Mouse (Mus musculus): ENCODE data around the gene Gm3642. TPM values are rescaled to one million over a fixed set of nuclear protein-coding genes. Genes with fewer than 3 reads are reported as not detected.

The Gm3642 gene
- not detected for polyA plus RNA-seq (2014; fragmentation: Illumina TruSeq; extraction: RNeasy Lipid Tissue Mini Kit (QIAGEN cat#74804); ENCODE audit: low replicate concordance)

DNA sequence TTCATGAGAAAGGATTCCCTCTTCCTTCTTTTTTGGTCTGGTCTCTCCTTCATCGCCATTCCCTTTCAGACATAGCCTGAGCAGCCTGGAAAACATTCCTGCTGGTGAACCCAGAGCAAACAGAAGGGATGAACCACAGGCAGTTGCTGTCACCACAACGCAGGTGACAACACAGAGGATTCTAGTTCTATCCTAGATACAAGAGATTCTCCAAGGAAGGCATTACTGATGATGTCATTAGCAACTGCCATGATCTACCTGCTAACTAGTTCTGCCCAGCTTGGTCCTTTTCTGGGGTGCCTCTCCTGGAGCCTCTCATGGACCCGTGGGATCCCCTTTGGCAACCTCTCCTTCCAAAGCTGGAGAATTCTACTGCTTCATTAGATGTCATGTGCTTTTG, at the start of gene Gm3642:
Gm3642 (minus strand) TSS at position 101 of the 400 bp plus-strand sequence.

DNA sequence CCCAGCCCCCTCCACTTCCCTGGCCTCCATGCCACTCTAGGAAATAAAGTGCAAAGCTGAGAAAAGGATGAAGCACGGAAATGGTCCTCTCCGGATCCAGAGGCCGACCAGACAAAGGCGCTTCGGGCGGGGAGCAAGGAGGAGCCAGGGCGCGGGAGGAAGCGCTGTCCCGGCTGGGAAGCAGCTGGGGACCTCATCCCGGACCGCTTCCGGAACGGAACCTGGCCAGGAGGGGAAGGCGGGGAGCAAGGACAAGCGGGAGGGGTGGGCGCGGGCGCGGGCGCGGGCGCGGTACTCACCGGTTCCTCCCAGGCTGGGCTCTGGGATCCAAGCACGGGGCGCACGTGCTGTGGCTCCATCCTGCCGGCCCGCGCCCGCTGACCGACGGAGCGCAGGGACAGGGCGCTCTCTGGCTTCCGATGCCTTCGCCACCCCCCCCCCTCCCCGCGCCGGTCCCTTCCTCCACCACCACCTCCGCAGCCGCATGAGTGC, 49.5 kb upstream of the Gm3642 start, which contains the start of gene Gm3667:
Gm3667 (minus strand) TSS at position 442 of the 492 bp plus-strand sequence.

Other genes with a start within 250 kb of the Gm3642 start
- not detected for gene Gm3629, start 249.7 kb downstream of the Gm3642 start, polyA plus RNA-seq (2014; fragmentation: Illumina TruSeq; extraction: RNeasy Lipid Tissue Mini Kit (QIAGEN cat#74804); ENCODE audit: low replicate concordance)
- gene Gm3460, start 217.9 kb downstream of the Gm3642 start, polyA plus RNA-seq (2014; fragmentation: Illumina TruSeq; extraction: RNeasy Lipid Tissue Mini Kit (QIAGEN cat#74804); ENCODE audit: low replicate concordance): not detected
- gene Gm10251, start 156.1 kb downstream of the Gm3642 start, polyA plus RNA-seq (2014; fragmentation: Illumina TruSeq; extraction: RNeasy Lipid Tissue Mini Kit (QIAGEN cat#74804); ENCODE audit: low replicate concordance): not detected
- 0.56 TPM for gene Gm8050, start 120.1 kb downstream of the Gm3642 start, polyA plus RNA-seq (2014; fragmentation: Illumina TruSeq; extraction: RNeasy Lipid Tissue Mini Kit (QIAGEN cat#74804); ENCODE audit: low replicate concordance)
- 5.2 TPM for gene Gm3636, start 98.0 kb downstream of the Gm3642 start, polyA plus RNA-seq (2014; fragmentation: Illumina TruSeq; extraction: RNeasy Lipid Tissue Mini Kit (QIAGEN cat#74804); ENCODE audit: low replicate concordance)
- gene Gm8362, start 65.9 kb downstream of the Gm3642 start, polyA plus RNA-seq (2014; fragmentation: Illumina TruSeq; extraction: RNeasy Lipid Tissue Mini Kit (QIAGEN cat#74804); ENCODE audit: low replicate concordance): not detected
- 0.22 TPM for gene Gm3667, start 49.7 kb upstream of the Gm3642 start, polyA plus RNA-seq (2014; fragmentation: Illumina TruSeq; extraction: RNeasy Lipid Tissue Mini Kit (QIAGEN cat#74804); ENCODE audit: low replicate concordance)
- gene Gm6356, start 133.5 kb upstream of the Gm3642 start, polyA plus RNA-seq (2014; fragmentation: Illumina TruSeq; extraction: RNeasy Lipid Tissue Mini Kit (QIAGEN cat#74804); ENCODE audit: low replicate concordance): not detected
- not detected for gene Gm10406, start 187.1 kb upstream of the Gm3642 start, polyA plus RNA-seq (2014; fragmentation: Illumina TruSeq; extraction: RNeasy Lipid Tissue Mini Kit (QIAGEN cat#74804); ENCODE audit: low replicate concordance)
- not detected for gene Gm3685, start 204.7 kb upstream of the Gm3642 start, polyA plus RNA-seq (2014; fragmentation: Illumina TruSeq; extraction: RNeasy Lipid Tissue Mini Kit (QIAGEN cat#74804); ENCODE audit: low replicate concordance)